Mouse (Mus musculus) thymus, adult 2 months (tissue): ENCODE measurements around the gene 2810408A11Rik. TPM values are rescaled to one million over a fixed set of nuclear protein-coding genes. Genes with fewer than 3 reads are reported as not detected.
"Not testable (repeated sequence)": the region's sequence is repeated elsewhere in the genome, so short reads cannot be mapped to it uniquely, and the experiment has no call there.

ENCODE experiments used
- DNase-seq: peaks from one replicate; pipeline ENCODE4 v3.0.0; 2021
- H3K27ac ChIP-seq: fragments of 200-500 bp; 2 replicates; pipeline ENCODE4 v1.5.1; 2012; ENCODE audit warnings: low read length, control low read depth; ENCODE audit not compliant: control insufficient read depth, insufficient read depth
- H3K27me3 ChIP-seq: fragments of 200-500 bp; 2 replicates; pipeline ENCODE4 v1.6.1; 2012; ENCODE audit warnings: mild to moderate bottlenecking, low read length, moderate library complexity, mixed read lengths; ENCODE audit not compliant: control insufficient read depth, insufficient read depth
- H3K36me3 ChIP-seq: fragments of 200-500 bp; 2 replicates; pipeline ENCODE4 v1.6.1; 2012; ENCODE audit warnings: mild to moderate bottlenecking, low read length, moderate library complexity; ENCODE audit not compliant: control insufficient read depth, insufficient read depth
- H3K4me1 ChIP-seq: fragments of 200-500 bp; replicated peaks from 2 replicates; pipeline ENCODE4 v1.6.1; 2012; ENCODE audit warnings: low read length; ENCODE audit not compliant: control insufficient read depth, insufficient read depth
- H3K4me3 ChIP-seq: fragments of 200-500 bp; 2 replicates; pipeline ENCODE4 v1.5.1; 2012; ENCODE audit warnings: mild to moderate bottlenecking, low read length, control low read depth, moderate library complexity; ENCODE audit not compliant: control insufficient read depth, insufficient read depth
- CTCF ChIP-seq: fragments of 200-500 bp; IDR thresholded peaks from 2 replicates; pipeline ENCODE4 v1.5.1; 2012; ENCODE audit warnings: mild to moderate bottlenecking, control low read depth, low read length, moderate library complexity, borderline replicate concordance; ENCODE audit not compliant: control insufficient read depth, poor library complexity, insufficient read depth; ENCODE audit errors: extremely low read depth
- POLR2A ChIP-seq: fragments of 200-500 bp; IDR thresholded peaks from 2 replicates; pipeline ENCODE4 v1.6.1; 2012; ENCODE audit warnings: mild to moderate bottlenecking, low read length, control low read depth, moderate library complexity; ENCODE audit not compliant: control insufficient read depth, poor library complexity, insufficient read depth; ENCODE audit errors: extremely low read depth
- WGBS: fragments of 180-500 bp; shearing (Covaris S2); methylation state at CpG from one replicate; pipeline ENCODE4 v1.1.7; 2018; 5-methylcytosine and 5-hydroxymethylcytosine counted together
- polyA plus RNA-seq: library from polyadenylated mRNA; depleted of rRNA; stranded (reverse); fragments of >200 nt; gene quantifications from 2 replicates; pipeline ENCODE4 v1.2.3, GENCODE M21; 2012

The 2810408A11Rik gene
- polyA plus RNA-seq, 1 experiment, result 7.1 TPM

DNA sequence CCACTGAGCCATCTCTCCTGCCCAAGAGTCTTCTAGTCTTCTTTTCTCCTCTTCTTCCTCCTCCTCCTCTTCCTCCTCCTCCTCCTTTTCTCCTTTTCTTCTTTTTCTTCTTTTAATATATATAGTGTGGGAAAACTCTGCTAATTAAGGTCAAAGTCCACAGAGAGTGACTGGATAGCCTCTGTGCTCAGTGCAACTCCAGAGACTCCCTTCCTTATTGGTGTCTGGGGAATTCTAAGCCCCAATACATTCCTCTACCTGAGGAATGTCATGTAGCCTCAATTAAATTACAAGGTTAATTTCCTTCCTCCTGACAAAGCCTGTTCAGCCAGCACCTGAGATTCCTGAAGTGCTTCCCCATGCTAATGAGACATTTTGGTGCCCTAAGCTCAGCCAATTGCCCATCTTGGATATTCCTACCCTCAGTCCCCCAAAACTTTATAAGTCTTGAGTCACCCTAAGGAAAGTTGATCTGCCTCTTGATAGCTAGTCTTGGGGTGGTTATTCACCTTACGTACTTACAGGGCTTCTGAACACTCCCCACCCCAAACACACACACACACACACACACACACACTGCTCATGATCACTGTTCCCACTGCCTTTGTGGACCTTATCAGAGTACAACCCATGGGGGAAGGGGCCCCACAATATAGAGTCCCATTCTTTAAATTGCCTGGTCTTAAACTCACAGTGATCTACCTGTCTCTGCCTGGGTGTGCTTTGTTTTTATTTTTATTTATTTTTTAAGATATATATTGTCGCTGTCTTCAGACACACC lies 30.3 kb downstream of the 2810408A11Rik start:
- Histone ChIP-seq H3K27me3 (no peaks in the 10 kb centered on the region), H3K36me3 (no peaks in the 10 kb centered on the region), H3K4me1 (no peaks in the 10 kb centered on the region), H3K27ac (no peak overlapping the region), H3K4me3 (no peak overlapping the region)
- no peak for TF ChIP-seq POLR2A
- no peak for TF ChIP-seq CTCF
- WGBS, result 99% methylated on average over 2 of the region's 2 CpGs
- no peak for DNase-seq

DNA sequence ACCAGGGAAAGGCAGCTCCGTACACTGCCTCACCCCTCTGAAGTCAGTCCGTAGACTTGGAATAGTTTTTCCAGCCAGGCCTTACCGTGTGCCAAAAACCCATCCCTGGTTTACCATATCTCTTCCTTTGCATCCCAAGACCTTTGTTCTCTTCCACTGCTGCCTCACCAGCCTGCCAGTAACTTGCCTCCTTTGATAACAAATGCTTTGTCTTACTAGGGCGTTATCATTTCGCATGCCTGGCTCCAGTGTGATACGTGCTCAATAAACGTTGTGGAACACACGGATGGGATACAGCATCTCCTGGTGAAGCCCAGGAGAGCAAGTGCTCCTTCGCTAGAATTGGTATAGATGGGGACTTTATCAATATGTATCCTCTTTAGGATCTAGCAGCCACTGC lies 33.5 kb downstream of the 2810408A11Rik start:
- WGBS, result 90% methylated on average over 9 of the region's 9 CpGs
- TF ChIP-seq POLR2A (no peak), CTCF (no peak)
- DNase-seq, result no peak
- Histone ChIP-seq H3K27me3 (no peaks in the 10 kb centered on the region), H3K4me3 (no peak overlapping the region), H3K36me3 (no peaks in the 10 kb centered on the region), H3K27ac (no peak overlapping the region), H3K4me1 (no peaks in the 10 kb centered on the region)

DNA sequence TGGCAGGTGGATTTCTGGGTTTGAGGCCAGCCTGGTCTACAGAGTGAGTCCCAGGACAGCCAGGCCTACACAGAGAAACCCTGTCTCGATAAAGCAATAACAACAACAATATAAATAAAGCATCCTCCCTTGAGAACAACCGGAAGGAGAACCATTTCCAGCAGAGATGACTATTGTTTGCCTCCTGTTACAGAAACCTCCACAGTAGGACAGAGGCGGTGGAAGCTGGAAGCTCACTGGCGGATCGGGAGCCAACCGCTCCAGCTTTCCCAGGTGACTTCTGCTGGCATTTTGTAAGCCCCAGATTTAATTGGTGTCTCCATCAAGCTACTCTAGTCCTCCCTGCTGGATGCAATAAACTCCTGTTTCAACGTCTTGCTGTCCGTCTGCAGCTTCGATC lies 35.2 kb downstream of the 2810408A11Rik start:
- Histone ChIP-seq H3K27me3 (no peaks in the 10 kb centered on the region), H3K4me1 (no peaks in the 10 kb centered on the region), H3K4me3 (no peak overlapping the region), H3K27ac (no peak overlapping the region), H3K36me3 (no peaks in the 10 kb centered on the region)
- DNase-seq, result no peak
- 96% methylated on average over 9 of the region's 9 CpGs for WGBS
- TF ChIP-seq POLR2A, result no peak
- TF ChIP-seq CTCF, result no peak

DNA sequence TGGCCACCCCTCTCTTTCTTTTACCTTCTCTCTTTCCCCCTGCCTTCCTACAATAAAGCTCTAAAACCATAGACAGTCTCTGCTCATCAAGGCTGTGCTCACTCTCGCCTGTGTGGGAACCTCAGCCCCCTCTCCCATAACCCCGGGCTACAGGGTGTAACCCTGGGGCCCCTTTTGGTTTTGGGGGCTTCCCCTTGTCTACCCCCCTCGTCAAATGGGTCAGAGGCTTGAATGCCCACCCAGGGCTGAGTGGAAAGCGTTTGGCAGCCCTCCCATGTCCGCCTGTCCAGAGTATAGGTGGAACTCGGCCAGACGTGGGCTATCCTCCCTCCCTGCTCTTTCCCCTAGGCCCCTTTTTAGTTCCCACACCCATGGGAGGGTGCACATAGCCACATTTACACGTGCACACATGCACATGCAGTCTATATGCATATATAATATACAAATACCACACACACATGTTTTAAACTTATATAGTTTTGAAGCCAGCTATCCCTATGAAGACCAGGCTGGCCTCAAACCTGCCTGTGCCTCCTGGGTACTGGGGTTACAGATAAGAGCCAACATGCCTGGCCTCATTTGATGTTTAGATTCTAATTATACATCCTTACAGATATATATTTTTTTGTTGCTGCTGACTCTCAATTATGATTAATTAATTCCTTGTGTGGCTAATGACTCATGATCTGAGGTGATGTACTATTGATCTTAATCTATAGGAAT lies 36.5 kb downstream of the 2810408A11Rik start:
- H3K27me3 ChIP-seq, result no peaks in the 10 kb centered on the region
- no peak overlapping the region for H3K27ac ChIP-seq
- WGBS, result 53% methylated on average over 8 of the region's 8 CpGs
- no peak overlapping the region for H3K4me3 ChIP-seq
- DNase-seq, result no peak
- no peak for TF ChIP-seq POLR2A
- no peak for TF ChIP-seq CTCF
- no peaks in the 10 kb centered on the region for H3K4me1 ChIP-seq
- no peaks in the 10 kb centered on the region for H3K36me3 ChIP-seq

DNA sequence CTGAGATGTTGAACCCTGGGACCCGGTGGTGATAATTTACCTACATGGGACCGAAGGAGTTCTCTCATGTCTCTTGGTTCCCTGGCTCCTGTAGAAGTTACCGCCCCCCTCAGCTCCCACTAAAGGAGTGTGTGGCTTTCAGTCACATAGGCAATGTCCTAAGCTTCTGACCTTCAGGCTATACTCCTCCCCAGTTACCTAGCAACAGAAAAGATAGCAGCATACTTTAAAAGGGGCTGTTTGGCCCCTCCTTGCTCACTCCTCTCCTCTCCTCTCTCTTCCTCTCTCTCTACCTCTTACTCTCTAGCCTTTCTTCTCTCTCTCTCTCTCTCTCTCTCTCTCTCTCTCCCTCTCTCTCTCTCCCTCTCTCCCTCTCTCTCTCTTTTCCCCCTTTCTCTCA lies 37.1 kb downstream of the 2810408A11Rik start:
- H3K4me1 ChIP-seq, H3K27me3 ChIP-seq, H3K4me3 ChIP-seq, DNase-seq, H3K27ac ChIP-seq, H3K36me3 ChIP-seq: not testable (repeated sequence)
- WGBS, result 85% methylated on average over 3 of the region's 3 CpGs

DNA sequence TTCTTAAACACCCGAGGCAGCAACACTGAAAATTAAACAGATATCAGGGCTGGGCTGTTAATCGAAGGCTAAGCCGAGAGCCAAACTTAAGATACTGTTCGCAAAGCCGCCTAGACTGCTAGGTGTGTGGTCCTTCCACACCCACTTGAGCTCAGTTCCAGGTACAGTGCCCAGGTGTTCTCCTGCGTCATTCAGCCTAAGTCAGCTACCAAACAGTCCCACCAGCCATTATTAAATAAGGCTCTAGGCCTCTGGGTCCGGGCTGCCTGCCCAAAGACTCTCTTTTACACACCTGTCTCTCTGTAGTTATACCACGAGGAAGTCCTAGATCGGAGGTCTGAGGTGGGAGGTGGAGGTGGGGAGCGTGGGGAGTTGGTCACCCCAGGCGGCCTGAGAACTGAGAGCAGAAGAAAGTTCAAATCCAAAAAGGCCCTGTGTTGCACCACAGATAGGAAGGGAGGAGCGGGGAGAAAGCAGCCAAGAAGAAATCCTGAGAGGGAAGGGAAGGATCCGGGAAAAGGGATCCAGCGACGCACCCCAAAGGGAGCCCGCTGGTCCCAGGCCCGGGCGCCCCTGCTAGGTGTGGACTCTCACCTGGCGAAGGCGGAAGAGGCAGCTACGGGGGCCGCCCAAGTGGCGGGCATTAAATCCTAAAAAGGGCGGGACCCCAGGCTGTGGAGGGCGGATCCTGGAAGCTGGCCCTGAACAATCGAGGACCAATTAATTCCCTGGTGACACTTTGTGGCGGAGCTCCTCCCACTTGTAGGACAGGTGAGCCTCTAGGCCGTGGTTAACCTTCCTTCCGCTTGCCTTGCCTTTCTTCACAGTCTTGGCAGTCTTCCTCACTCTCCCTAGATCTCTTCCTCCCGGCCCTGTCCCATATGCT lies 42.4 kb downstream of the 2810408A11Rik start, which contains the start of gene Tnk1:
Gene Tnk1 (minus strand): TSS at position 618 of the 886 bp plus-strand sequence.
- Histone ChIP-seq H3K27ac (no peak within 1 kb of the TSS), H3K27me3 (no peaks in the 10 kb centered on the region), H3K36me3 (no peaks in the 10 kb centered on the region), H3K4me1 (peaks cover 14% of the 10 kb centered on the region), H3K4me3 (no peak within 1 kb of the TSS)
- 81% methylated on average over 30 of the region's 30 CpGs for WGBS
- no peak for DNase-seq
- TF ChIP-seq POLR2A (no peak), CTCF (no peak)
